Mouse (Mus musculus) kidney, adult 18-20 months (tissue): Measurements from ENCODE around the gene Pde4c.

Experiments used
- DNase-seq: peaks from one replicate; pipeline ENCODE4 v3.0.0; 2021

The Pde4c gene

DNA sequence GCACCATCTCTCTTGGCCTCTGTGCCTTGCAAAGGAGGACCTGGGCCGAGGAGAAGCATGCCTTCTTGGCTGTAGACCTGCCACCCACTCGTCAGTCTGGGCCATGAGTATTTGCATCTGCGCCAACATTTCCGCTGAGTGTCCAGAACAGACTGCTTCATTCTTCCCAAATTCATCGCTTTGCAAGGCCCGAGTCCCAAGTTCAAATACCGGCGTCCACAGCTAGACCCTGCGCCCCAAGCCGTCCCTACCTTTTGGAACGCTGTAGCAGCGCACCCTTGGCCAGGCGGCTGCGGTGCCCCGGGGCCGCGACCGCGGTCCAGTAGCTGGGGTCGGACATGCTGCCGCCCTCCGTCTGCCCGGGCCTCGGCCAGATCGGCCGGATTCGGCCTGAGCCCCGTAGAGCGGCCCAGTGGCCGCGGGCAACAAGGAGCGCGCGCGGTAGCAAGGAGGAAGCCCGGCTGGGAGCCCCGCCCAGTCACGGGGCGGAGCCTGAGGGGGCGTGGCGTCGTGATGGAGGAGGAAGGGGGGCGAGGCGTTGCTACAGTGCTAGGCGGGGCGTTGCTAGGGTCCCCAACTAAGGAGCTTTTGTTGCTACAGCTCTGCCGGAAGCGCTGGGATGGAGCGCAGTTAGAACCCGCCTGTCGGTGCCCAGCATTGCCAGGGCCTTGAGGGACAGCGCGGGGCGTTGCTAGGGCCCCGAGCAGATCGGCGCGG, 68.6 kb downstream of the Pde4c start:
- peak; percentile 99 for DNase-seq

DNA sequence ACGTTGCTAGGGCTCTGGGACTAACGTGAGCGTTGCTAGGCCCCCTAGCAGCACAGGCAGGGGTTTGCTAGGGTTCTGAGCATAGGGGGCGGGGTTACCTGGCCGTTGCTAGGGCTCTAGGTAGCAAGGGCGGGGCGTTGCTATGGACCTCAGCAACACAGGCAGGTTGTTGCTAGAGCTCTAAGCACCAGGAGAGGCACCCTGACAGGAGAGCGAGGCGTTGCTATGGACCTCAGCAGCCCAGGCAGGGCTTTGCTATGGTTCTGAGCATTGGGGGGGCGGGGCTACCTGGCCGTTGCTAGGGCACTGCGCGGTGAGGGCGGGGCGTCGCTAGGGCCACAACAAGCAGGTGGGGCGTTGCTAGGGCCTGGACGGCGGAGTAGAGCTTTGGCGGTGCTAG, 69.2 kb downstream of the Pde4c start:
- peak; percentile 91 for DNase-seq

DNA sequence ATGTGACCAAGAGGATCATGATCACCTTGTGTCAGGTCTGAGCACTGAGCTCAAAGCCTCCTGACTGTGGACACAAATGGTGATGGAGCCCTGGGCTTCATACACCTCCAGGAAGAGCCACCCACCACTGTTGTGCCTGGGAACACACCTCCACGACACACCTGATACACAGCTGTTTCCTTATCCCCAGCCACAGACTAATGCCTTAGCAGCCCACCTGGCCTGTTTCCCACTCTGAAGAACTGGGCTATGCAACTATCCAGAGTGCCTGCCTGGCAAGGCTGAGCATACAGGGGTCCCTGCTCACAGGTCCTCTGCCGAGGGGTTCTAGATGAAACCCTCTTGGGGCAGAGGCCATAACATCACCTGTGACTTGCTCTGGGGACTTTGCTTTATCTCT, 70.7 kb downstream of the Pde4c start:
- no peak for DNase-seq

DNA sequence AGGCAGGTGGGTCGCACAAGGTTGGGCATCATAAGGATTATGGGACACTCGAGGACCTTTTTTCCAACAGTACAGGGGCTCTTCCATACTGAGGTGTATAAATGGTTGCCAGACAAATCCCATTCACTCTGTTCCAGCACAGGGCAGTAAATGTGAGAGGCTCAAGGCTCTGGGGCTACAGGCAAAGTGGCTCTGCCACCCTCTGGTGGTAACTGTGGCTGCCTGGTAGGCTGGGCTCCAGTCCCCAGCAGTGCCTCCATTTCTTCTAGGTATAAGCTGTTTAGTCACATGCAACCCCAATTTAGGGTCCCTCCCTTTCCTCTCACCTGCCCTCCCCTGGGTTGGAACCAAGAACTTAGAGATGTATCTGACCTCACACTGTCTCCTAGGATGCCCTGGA, 71.8 kb downstream of the Pde4c start:
- DNase-seq = no peak

GRCm38 (mm10) chr8:70796403-70797080, 73.0 kb downstream of the Pde4c start:
- no peak for DNase-seq

GRCm38 (mm10) chr8:70797081-70798070, 73.9 kb downstream of the Pde4c start:
- DNase-seq = peak; percentile 92

GRCm38 (mm10) chr8:70798281-70798680, 74.8 kb downstream of the Pde4c start:
- DNase-seq = peak; percentile 63

GRCm38 (mm10) chr8:70800648-70801047, 77.1 kb downstream of the Pde4c start:
- DNase-seq = no peak
